Mouse (Mus musculus): ENCODE data around the gene Zic3. TPM values are rescaled to one million over a fixed set of nuclear protein-coding genes. Genes with fewer than 3 reads are reported as not detected.

The Zic3 gene
- polyA plus RNA-seq, 1 experiment from 2014 or later = not detected

- Histone ChIP-seq H3K9me3 (ENCODE audit: control insufficient read depth, low read depth, low read length) (no peaks in the 10 kb centered on the region), H3K4me3 (ENCODE audit: low read depth, low read length) (no peak overlapping the region), H3K36me3 (ENCODE audit: control insufficient read depth, insufficient read depth, low read length) (no peaks in the 10 kb centered on the region), H3K27me3 (ENCODE audit: control insufficient read depth, insufficient read depth, low read length) (peaks cover 20% of the 10 kb centered on the region), H3K4me2 (replicated peaks; ENCODE audit: low read depth, low read length) (0 out of 2 replicates have a peak overlapping the region, but pooled peaks have one; percentile 3), H3K27ac (ENCODE audit: low read length) (no peak overlapping the region), H3K9ac (replicated peaks; ENCODE audit: low read depth, low read length) (no peak overlapping the region), H3K4me1 (ENCODE audit: control insufficient read depth, insufficient read depth, low read length) (no peaks in the 10 kb centered on the region)
- WGBS = 20% methylated on average over 30 of the region's 33 CpGs
- no peak for ATAC-seq (ENCODE audit: insufficient number of reproducible peaks, insufficient read depth, low FRiP score, low read depth)
Measured at GRCm38 (mm10) chrX:58019257-58019953, 3.1 kb upstream of the Zic3 start.

GRCm38 (mm10) chrX:58027631-58028030 lies 5.1 kb downstream of the Zic3 start:
- H3K4me2 ChIP-seq (replicated peaks; ENCODE audit: low read depth, low read length) = no peak overlapping the region
- H3K9me3 ChIP-seq (ENCODE audit: control insufficient read depth, low read depth, low read length) = no peaks in the 10 kb centered on the region
- no peak overlapping the region for H3K27ac ChIP-seq (ENCODE audit: low read length)
- no peaks in the 10 kb centered on the region for H3K4me1 ChIP-seq (ENCODE audit: control insufficient read depth, insufficient read depth, low read length)
- ATAC-seq (ENCODE audit: insufficient number of reproducible peaks, insufficient read depth, low FRiP score, low read depth) = no peak
- peaks cover 12% of the 10 kb centered on the region; the same call in 1 of the 2 replicates for H3K27me3 ChIP-seq (ENCODE audit: control insufficient read depth, insufficient read depth, low read length)
- H3K36me3 ChIP-seq (ENCODE audit: control insufficient read depth, insufficient read depth, low read length) = no peaks in the 10 kb centered on the region
- 21% methylated on average over 9 of the region's 9 CpGs for WGBS
- H3K9ac ChIP-seq (replicated peaks; ENCODE audit: low read depth, low read length) = no peak overlapping the region
- H3K4me3 ChIP-seq (ENCODE audit: low read depth, low read length) = no peak overlapping the region

- Histone ChIP-seq H3K36me3 (ENCODE audit: control insufficient read depth, insufficient read depth, low read length) (no peaks in the 10 kb centered on the region), H3K9me3 (ENCODE audit: control insufficient read depth, low read depth, low read length) (no peaks in the 10 kb centered on the region), H3K4me1 (ENCODE audit: control insufficient read depth, insufficient read depth, low read length) (no peaks in the 10 kb centered on the region), H3K27me3 (ENCODE audit: control insufficient read depth, insufficient read depth, low read length) (peaks cover 16% of the 10 kb centered on the region; the same call in 1 of the 2 replicates), H3K9ac (replicated peaks; ENCODE audit: low read depth, low read length) (no peak overlapping the region), H3K4me3 (ENCODE audit: low read depth, low read length) (no peak overlapping the region), H3K4me2 (replicated peaks; ENCODE audit: low read depth, low read length) (no peak overlapping the region), H3K27ac (ENCODE audit: low read length) (no peak overlapping the region)
- WGBS = 11% methylated on average over 16 of the region's 16 CpGs
- ATAC-seq (ENCODE audit: insufficient number of reproducible peaks, insufficient read depth, low FRiP score, low read depth) = no peak
Measured at GRCm38 (mm10) chrX:58028082-58028481, 5.6 kb downstream of the Zic3 start.

- Histone ChIP-seq H3K4me3 (ENCODE audit: low read depth, low read length) (no peak overlapping the region), H3K27ac (ENCODE audit: low read length) (no peak overlapping the region), H3K36me3 (ENCODE audit: control insufficient read depth, insufficient read depth, low read length) (no peaks in the 10 kb centered on the region), H3K4me2 (replicated peaks; ENCODE audit: low read depth, low read length) (no peak overlapping the region), H3K9ac (replicated peaks; ENCODE audit: low read depth, low read length) (no peak overlapping the region), H3K27me3 (ENCODE audit: control insufficient read depth, insufficient read depth, low read length) (peaks cover 16% of the 10 kb centered on the region; the same call in 1 of the 2 replicates), H3K4me1 (ENCODE audit: control insufficient read depth, insufficient read depth, low read length) (no peaks in the 10 kb centered on the region), H3K9me3 (ENCODE audit: control insufficient read depth, low read depth, low read length) (no peaks in the 10 kb centered on the region)
- WGBS = 16% methylated on average over 8 of the region's 8 CpGs
- ATAC-seq (ENCODE audit: insufficient number of reproducible peaks, insufficient read depth, low FRiP score, low read depth) = no peak
Measured at GRCm38 (mm10) chrX:58028858-58029257, 6.4 kb downstream of the Zic3 start.

GRCm38 (mm10) chrX:58030100-58030834 lies 7.8 kb downstream of the Zic3 start:
- no peaks in the 10 kb centered on the region for H3K36me3 ChIP-seq (ENCODE audit: control insufficient read depth, insufficient read depth, low read length)
- no peak overlapping the region for H3K9ac ChIP-seq (replicated peaks; ENCODE audit: low read depth, low read length)
- H3K27me3 ChIP-seq (ENCODE audit: control insufficient read depth, insufficient read depth, low read length) = peaks cover 9% of the 10 kb centered on the region; the same call in 1 of the 2 replicates
- H3K27ac ChIP-seq (ENCODE audit: low read length) = no peak overlapping the region
- 22% methylated on average over 48 of the region's 48 CpGs for WGBS
- H3K4me2 ChIP-seq (replicated peaks; ENCODE audit: low read depth, low read length) = peak overlapping the region; percentile 39
- no peaks in the 10 kb centered on the region for H3K4me1 ChIP-seq (ENCODE audit: control insufficient read depth, insufficient read depth, low read length)
- no peaks in the 10 kb centered on the region for H3K9me3 ChIP-seq (ENCODE audit: control insufficient read depth, low read depth, low read length)
- H3K4me3 ChIP-seq (ENCODE audit: low read depth, low read length) = peak overlapping the region; percentile 23
- peak; percentile 86 for ATAC-seq (ENCODE audit: insufficient number of reproducible peaks, insufficient read depth, low FRiP score, low read depth)

GRCm38 (mm10) chrX:58030835-58031670 lies 8.6 kb downstream of the Zic3 start:
- H3K9ac ChIP-seq (replicated peaks; ENCODE audit: low read depth, low read length) = no peak overlapping the region
- H3K9me3 ChIP-seq (ENCODE audit: control insufficient read depth, low read depth, low read length) = no peaks in the 10 kb centered on the region
- H3K36me3 ChIP-seq (ENCODE audit: control insufficient read depth, insufficient read depth, low read length) = no peaks in the 10 kb centered on the region
- no peak for ATAC-seq (ENCODE audit: insufficient number of reproducible peaks, insufficient read depth, low FRiP score, low read depth)
- no peak overlapping the region for H3K27ac ChIP-seq (ENCODE audit: low read length)
- H3K4me1 ChIP-seq (ENCODE audit: control insufficient read depth, insufficient read depth, low read length) = no peaks in the 10 kb centered on the region
- H3K4me3 ChIP-seq (ENCODE audit: low read depth, low read length) = peak overlapping the region; percentile 23
- WGBS = 19% methylated on average over 55 of the region's 56 CpGs
- peaks cover 8% of the 10 kb centered on the region; the same call in 1 of the 2 replicates for H3K27me3 ChIP-seq (ENCODE audit: control insufficient read depth, insufficient read depth, low read length)
- peak overlapping the region; percentile 39 for H3K4me2 ChIP-seq (replicated peaks; ENCODE audit: low read depth, low read length)

GRCm38 (mm10) chrX:58031671-58032605 lies 9.4 kb downstream of the Zic3 start:
- Histone ChIP-seq H3K4me1 (ENCODE audit: control insufficient read depth, insufficient read depth, low read length) (no peaks in the 10 kb centered on the region), H3K36me3 (ENCODE audit: control insufficient read depth, insufficient read depth, low read length) (no peaks in the 10 kb centered on the region), H3K27ac (ENCODE audit: low read length) (no peak overlapping the region), H3K27me3 (ENCODE audit: control insufficient read depth, insufficient read depth, low read length) (peaks cover 8% of the 10 kb centered on the region; the same call in 1 of the 2 replicates), H3K9me3 (ENCODE audit: control insufficient read depth, low read depth, low read length) (no peaks in the 10 kb centered on the region), H3K4me2 (replicated peaks; ENCODE audit: low read depth, low read length) (no peak overlapping the region), H3K9ac (replicated peaks; ENCODE audit: low read depth, low read length) (no peak overlapping the region), H3K4me3 (ENCODE audit: low read depth, low read length) (peak overlapping the region; percentile 23; the same call in 1 of the 2 replicates)
- 20% methylated on average over 56 of the region's 56 CpGs for WGBS
- no peak for ATAC-seq (ENCODE audit: insufficient number of reproducible peaks, insufficient read depth, low FRiP score, low read depth)
